In genomic region chr15:26639726-26640125, GRCm38 (mm10) we compare ENCODE assay signal across 11 mouse cellular contexts.
DNase-seq lines count a peak whose midpoint lies in the region; ATAC-seq and TF ChIP-seq lines count a peak whose summit lies in the region.
"Had no signal": no experiment of that assay in that cellular context is flagged by ENCODE, and none has a peak within 500 bp of the region (broad histone marks: within the 10 kb centered on the region; RNA-seq: fewer than 3 reads in every experiment).

No protein-coding gene starts in this region.

- TF ChIP-seq CTCF in intestine, postnatal 0 days (IDR thresholded peaks at IDR 0.05; ENCODE audit: low read depth), result peak; percentile 57
- TF ChIP-seq CTCF in lung, adult 2 months (IDR thresholded peaks at IDR 0.05; ENCODE audit: insufficient read depth, low read length), result no peak

- no peaks in the 10 kb centered on the region for H3K36me3 ChIP-seq in intestine, postnatal 0 days (ENCODE audit: control insufficient read depth, insufficient read depth)
- H3K36me3 ChIP-seq in intestine, embryonic 16.5 days (ENCODE audit: control insufficient read depth, insufficient read depth, low read length), result no peaks in the 10 kb centered on the region
- H3K36me3 ChIP-seq: embryonic facial prominence, embryonic 12.5 days; heart, embryonic 12.5 days had no signal

- 65% methylated on average over 7 of the region's 7 CpGs for WGBS in intestine, postnatal 0 days
- 65% methylated on average over 7 of the region's 7 CpGs for WGBS in intestine, embryonic 16.5 days
- WGBS in lung, adult 2 months, result 52% methylated on average over 7 of the region's 7 CpGs

- ATAC-seq in intestine, postnatal 0 days, result no peak
- ATAC-seq in intestine, embryonic 16.5 days, result no peak

- no peaks in the 10 kb centered on the region for H3K9me3 ChIP-seq in intestine, postnatal 0 days (ENCODE audit: control insufficient read depth)
- no peaks in the 10 kb centered on the region for H3K9me3 ChIP-seq in intestine, embryonic 16.5 days (ENCODE audit: control insufficient read depth, low read length)
- H3K9me3 ChIP-seq: embryonic facial prominence, embryonic 12.5 days; heart, embryonic 12.5 days had no signal

- H3K9ac ChIP-seq in intestine, postnatal 0 days (ENCODE audit: low read depth, low read length), result no peak overlapping the region
- H3K9ac ChIP-seq in intestine, embryonic 16.5 days (ENCODE audit: low read depth, low read length), result no peak overlapping the region
- H3K9ac ChIP-seq: embryonic facial prominence, embryonic 12.5 days; heart, embryonic 12.5 days had no signal

- H3K4me3 ChIP-seq in intestine, postnatal 0 days (ENCODE audit: low read depth, low read length), result no peak overlapping the region
- no peak overlapping the region for H3K4me3 ChIP-seq in intestine, embryonic 16.5 days (ENCODE audit: low read length)
- H3K4me3 ChIP-seq in lung, adult 2 months (replicated peaks; ENCODE audit: extremely low read depth, low read depth, low read length), result no peak overlapping the region
- H3K4me3 ChIP-seq: embryonic facial prominence, embryonic 12.5 days; heart, embryonic 12.5 days had no signal

- DNase-seq in cerebellum, postnatal 10 days, result peak; percentile 34 to 42
- no peak for DNase-seq in cerebellum, postnatal 4 days (ENCODE audit: low spot score in 2 of 2)
- peak; percentile 27 for DNase-seq in lung, postnatal 10 days
- DNase-seq in lung, adult 2 months, result no peak
- DNase-seq in retina, postnatal 1 day, result peak; percentile 9
- DNase-seq in spleen, postnatal 14 days (ENCODE audit: low spot score in 2 of 2), result no peak
- DNase-seq: thymus, postnatal 25 days had no signal

- no peak for TF ChIP-seq POLR2A in lung, adult 2 months (IDR thresholded peaks at IDR 0.05; ENCODE audit: borderline replicate concordance, extremely low read depth, low read depth, low read length)

- H3K4me2 ChIP-seq in intestine, postnatal 0 days (replicated peaks; ENCODE audit: low read depth), result no peak overlapping the region
- H3K4me2 ChIP-seq in intestine, embryonic 16.5 days (ENCODE audit: low read depth, low read length), result no peak overlapping the region
- H3K4me2 ChIP-seq: embryonic facial prominence, embryonic 12.5 days; heart, embryonic 12.5 days had no signal

- H3K4me1 ChIP-seq in intestine, postnatal 0 days (replicated peaks; ENCODE audit: control insufficient read depth, insufficient read depth, low read length), result no peaks in the 10 kb centered on the region
- H3K4me1 ChIP-seq in intestine, embryonic 16.5 days (ENCODE audit: control insufficient read depth, insufficient read depth, low read length), result no peaks in the 10 kb centered on the region
- H3K4me1 ChIP-seq in lung, adult 2 months (ENCODE audit: control insufficient read depth, insufficient read depth, low read length), result no peaks in the 10 kb centered on the region
- H3K4me1 ChIP-seq: embryonic facial prominence, embryonic 12.5 days; heart, embryonic 12.5 days had no signal

- H3K27ac ChIP-seq in intestine, postnatal 0 days (ENCODE audit: low read depth, low read length), result no peak overlapping the region
- no peak overlapping the region for H3K27ac ChIP-seq in intestine, embryonic 16.5 days (ENCODE audit: low read length)
- H3K27ac ChIP-seq: embryonic facial prominence, embryonic 12.5 days had no signal

- H3K27me3 ChIP-seq in intestine, postnatal 0 days (replicated peaks; ENCODE audit: control insufficient read depth, insufficient read depth, low read length), result no peaks in the 10 kb centered on the region
- no peaks in the 10 kb centered on the region for H3K27me3 ChIP-seq in intestine, embryonic 16.5 days (replicated peaks; ENCODE audit: control insufficient read depth, insufficient read depth, low read length)
- H3K27me3 ChIP-seq: embryonic facial prominence, embryonic 12.5 days; heart, embryonic 12.5 days had no signal

Comparison
In these comparisons a context has a peak if more than half of its experiments do, and no peak if none do; other contexts are left out.
1. DNase-seq: peak in cerebellum, postnatal 10 days (2 of 2), lung, postnatal 10 days (single experiment) and retina, postnatal 1 day (single experiment); none in cerebellum, postnatal 4 days (0 of 2), lung, adult 2 months (single experiment) and spleen, postnatal 14 days (0 of 2).